Mouse (Mus musculus): ENCODE results near the gene Fam221b. TPM values are rescaled to one million over a fixed set of nuclear protein-coding genes. Genes with fewer than 3 reads are reported as not detected.

Gene Fam221b
- total and polyA plus RNA-seq, 2 experiments from 2014 or later = 1.4 TPM; not detected in 1

- TF ChIP-seq CTCF (IDR thresholded peaks at IDR 0.05; ENCODE audit: low read depth) = peak; percentile 52
- Histone ChIP-seq H3K36me3 (ENCODE audit: insufficient read depth, low read length) (no peaks in the 10 kb centered on the region), H3K27ac (no peak overlapping the region), H3K4me3 (ENCODE audit: low read length) (no peak overlapping the region), H3K9me3 (ENCODE audit: low read length) (no peaks in the 10 kb centered on the region), H3K9ac (replicated peaks; ENCODE audit: low read length) (no peak overlapping the region), H3K4me2 (ENCODE audit: low read depth, low read length) (no peak overlapping the region), H3K4me1 (ENCODE audit: insufficient read depth, low read length) (peaks cover 15% of the 10 kb centered on the region), H3K27me3 (ENCODE audit: insufficient read depth, low read length) (peaks cover 6% of the 10 kb centered on the region; the same call in 1 of the 2 replicates)
- peak; percentile 23 for DNase-seq (ENCODE audit: low spot score)
- no peak for ATAC-seq
- 32% methylated on average over 4 of the region's 4 CpGs for WGBS
Measured at GRCm38 (mm10) chr4:43666412-43666811, 2.5 kb downstream of the Fam221b start.

GRCm38 (mm10) chr4:43657146-43657545 is 11.8 kb downstream of the Fam221b start:
- 66% methylated on average over 4 of the region's 4 CpGs for WGBS
- Histone ChIP-seq H3K27ac (0 out of 2 replicates have a peak overlapping the region, but pooled peaks have one; percentile 48), H3K36me3 (ENCODE audit: insufficient read depth, low read length) (no peaks in the 10 kb centered on the region), H3K27me3 (ENCODE audit: insufficient read depth, low read length) (no peaks in the 10 kb centered on the region), H3K4me3 (ENCODE audit: low read length) (peak overlapping the region; percentile 84), H3K4me1 (ENCODE audit: insufficient read depth, low read length) (no peaks in the 10 kb centered on the region), H3K4me2 (ENCODE audit: low read depth, low read length) (peak overlapping the region; percentile 70), H3K9ac (replicated peaks; ENCODE audit: low read length) (peak overlapping the region; percentile 91; the same call in 1 of the 2 replicates), H3K9me3 (ENCODE audit: low read length) (no peaks in the 10 kb centered on the region)
- no peak for ATAC-seq
- peak; percentile 38; the same call in 1 of the 2 replicates for TF ChIP-seq CTCF (IDR thresholded peaks at IDR 0.05; ENCODE audit: low read depth)
- peak; percentile 26 for DNase-seq (ENCODE audit: low spot score)

- no peak; the same call in 1 of the 2 replicates for TF ChIP-seq CTCF (IDR thresholded peaks at IDR 0.05; ENCODE audit: low read depth)
Measured at GRCm38 (mm10) chr4:43656339-43657109, 12.4 kb downstream of the Fam221b start, which contains the start of gene Hint2. Gene Hint2, minus strand, starts transcription at chr4:43656466.

GRCm38 (mm10) chr4:43655656-43656338 is 13.1 kb downstream of the Fam221b start:
- ATAC-seq (peak; percentile 48), DNase-seq (ENCODE audit: low spot score) (no peak)
- TF ChIP-seq CTCF (IDR thresholded peaks at IDR 0.05; ENCODE audit: low read depth) = no peak
- Histone ChIP-seq H3K4me1 (ENCODE audit: insufficient read depth, low read length) (no peaks in the 10 kb centered on the region), H3K27ac (peak overlapping the region; percentile 97), H3K36me3 (ENCODE audit: insufficient read depth, low read length) (no peaks in the 10 kb centered on the region), H3K9me3 (ENCODE audit: low read length) (no peaks in the 10 kb centered on the region), H3K9ac (replicated peaks; ENCODE audit: low read length) (peak overlapping the region; percentile 91), H3K4me2 (ENCODE audit: low read depth, low read length) (peak overlapping the region; percentile 70), H3K27me3 (ENCODE audit: insufficient read depth, low read length) (no peaks in the 10 kb centered on the region), H3K4me3 (ENCODE audit: low read length) (peak overlapping the region; percentile 84)
- WGBS = 5% methylated on average over 34 of the region's 34 CpGs

More at GRCm38 (mm10) chr4:43656339-43657109, 12.4 kb downstream of the Fam221b start, which contains the start of gene Hint2:
- under 1% methylated on average over 34 of the region's 34 CpGs for WGBS
- DNase-seq (ENCODE audit: low spot score) (peak; percentile 99), ATAC-seq (peak; percentile 97)
- H3K4me1 ChIP-seq (ENCODE audit: insufficient read depth, low read length) = no peaks in the 10 kb centered on the region
- H3K9me3 ChIP-seq (ENCODE audit: low read length) = no peaks in the 10 kb centered on the region
- H3K4me2 ChIP-seq (ENCODE audit: low read depth, low read length) = peak within 1 kb of the TSS; percentile 70
- H3K27ac ChIP-seq = peak within 1 kb of the TSS; percentile 97
- H3K4me3 ChIP-seq (ENCODE audit: low read length) = peak within 1 kb of the TSS; percentile 84
- no peaks in the 10 kb centered on the region for H3K27me3 ChIP-seq (ENCODE audit: insufficient read depth, low read length)
- H3K36me3 ChIP-seq (ENCODE audit: insufficient read depth, low read length) = no peaks in the 10 kb centered on the region
- H3K9ac ChIP-seq (replicated peaks; ENCODE audit: low read length) = peak within 1 kb of the TSS; percentile 91

GRCm38 (mm10) chr4:43653161-43654015 is 15.6 kb downstream of the Fam221b start, which contains the start of gene Spag8:
Gene Spag8, minus strand, starts transcription at chr4:43653594.
- peak within 1 kb of the TSS; percentile 47 for H3K4me2 ChIP-seq (ENCODE audit: low read depth, low read length)
- H3K9me3 ChIP-seq (ENCODE audit: low read length) = no peaks in the 10 kb centered on the region
- H3K9ac ChIP-seq (replicated peaks; ENCODE audit: low read length) = no peak within 1 kb of the TSS
- ATAC-seq (0 out of 2 replicates have a peak, but pooled peaks have one; percentile 21), DNase-seq (ENCODE audit: low spot score) (peak; percentile 79)
- H3K4me1 ChIP-seq (ENCODE audit: insufficient read depth, low read length) = no peaks in the 10 kb centered on the region
- peaks cover 3% of the 10 kb centered on the region; the same call in 1 of the 2 replicates for H3K36me3 ChIP-seq (ENCODE audit: insufficient read depth, low read length)
- WGBS = 12% methylated on average over 24 of the region's 24 CpGs
- H3K4me3 ChIP-seq (ENCODE audit: low read length) = peak within 1 kb of the TSS; percentile 19
- peak within 1 kb of the TSS; percentile 57 for H3K27ac ChIP-seq
- no peaks in the 10 kb centered on the region for H3K27me3 ChIP-seq (ENCODE audit: insufficient read depth, low read length)
- TF ChIP-seq CTCF (IDR thresholded peaks at IDR 0.05; ENCODE audit: low read depth) = no peak

GRCm38 (mm10) chr4:43652726-43653125 is 16.2 kb downstream of the Fam221b start:
- H3K9ac ChIP-seq (replicated peaks; ENCODE audit: low read length) = no peak overlapping the region
- H3K9me3 ChIP-seq (ENCODE audit: low read length) = no peaks in the 10 kb centered on the region
- no peak for DNase-seq (ENCODE audit: low spot score)
- no peaks in the 10 kb centered on the region for H3K27me3 ChIP-seq (ENCODE audit: insufficient read depth, low read length)
- ATAC-seq = no peak
- peaks cover 3% of the 10 kb centered on the region; the same call in 1 of the 2 replicates for H3K36me3 ChIP-seq (ENCODE audit: insufficient read depth, low read length)
- H3K4me2 ChIP-seq (ENCODE audit: low read depth, low read length) = peak overlapping the region; percentile 47
- peak overlapping the region; percentile 19 for H3K4me3 ChIP-seq (ENCODE audit: low read length)
- no peaks in the 10 kb centered on the region for H3K4me1 ChIP-seq (ENCODE audit: insufficient read depth, low read length)
- no peak for TF ChIP-seq CTCF (IDR thresholded peaks at IDR 0.05; ENCODE audit: low read depth)
- peak overlapping the region; percentile 57; the same call in 1 of the 2 replicates for H3K27ac ChIP-seq
- 95% methylated on average over 4 of the region's 4 CpGs for WGBS

Measured in hindbrain, postnatal 0 days (tissue).